Mouse (Mus musculus) layer of hippocampus, postnatal 14 days (tissue): Measurements from ENCODE around the gene Vmn2r89. TPM values are rescaled to one million over a fixed set of nuclear protein-coding genes. Genes with fewer than 3 reads are reported as not detected.

Experiments
- total RNA-seq, 2 experiments: library from RNA; stranded (reverse); gene quantifications; 2 replicates each; pipeline ENCODE4 v1.2.3; 2021

Gene Vmn2r89
- total RNA-seq, 2 experiments from 2014 or later, result not detected

Other genes starting within 250 kb of the Vmn2r89 start
- not detected for gene Ear14, start 248.5 kb upstream of the Vmn2r89 start, total RNA-seq
- not detected for gene Rnase2a, start 195.7 kb upstream of the Vmn2r89 start, total RNA-seq
- not detected for gene Gm7247, start 90.1 kb upstream of the Vmn2r89 start, total RNA-seq
- not detected for gene Vmn2r88, start 41.0 kb upstream of the Vmn2r89 start, total RNA-seq
- gene Gm5622, start 100.9 kb downstream of the Vmn2r89 start, total RNA-seq, result not detected
- gene Gm17175, start 122.2 kb downstream of the Vmn2r89 start, total RNA-seq, result not detected
- gene Gm17174, start 140.3 kb downstream of the Vmn2r89 start, total RNA-seq, result not detected
- not detected for gene Gm17078, start 159.5 kb downstream of the Vmn2r89 start, total RNA-seq
- not detected for gene Gm4181, start 183.8 kb downstream of the Vmn2r89 start, total RNA-seq
- not detected for gene Gm17079, start 243.6 kb downstream of the Vmn2r89 start, total RNA-seq